Mouse (Mus musculus) liver, embryonic 13.5 days (tissue): ENCODE measurements around the gene Uty. TPM values are rescaled to one million over a fixed set of nuclear protein-coding genes. Genes with fewer than 3 reads are reported as not detected.

Experiments
- ATAC-seq: fragments of 200-750 bp; cut with Nextera tagmentation; 2 replicates; pipeline ENCODE4 v1.8.0; 2017; ENCODE audit warnings: low read depth, mild to moderate bottlenecking, moderate number of reproducible peaks, moderate library complexity
- DNase-seq: peaks from one replicate; pipeline ENCODE4 v3.0.0; 2022
- H3K27ac ChIP-seq: fragments of 300-500 bp; sonication (generic); 2 replicates; pipeline ENCODE4 v1.5.1; 2015; ENCODE audit warnings: moderate library complexity, mild to moderate bottlenecking, inconsistent platforms
- H3K27me3 ChIP-seq: fragments of 300-500 bp; sonication (generic); 2 replicates; pipeline ENCODE4 v1.6.1; 2015; ENCODE audit warnings: mild to moderate bottlenecking, inconsistent platforms
- H3K36me3 ChIP-seq: fragments of 300-500 bp; sonication (generic); 2 replicates; pipeline ENCODE4 v1.6.1; 2015; ENCODE audit warnings: mild to moderate bottlenecking, inconsistent platforms
- H3K4me1 ChIP-seq: fragments of 300-500 bp; sonication (generic); replicated peaks from 2 replicates; pipeline ENCODE4 v1.6.1; 2015; ENCODE audit warnings: inconsistent platforms
- H3K4me2 ChIP-seq: fragments of 300-500 bp; sonication (generic); 2 replicates; pipeline ENCODE4 v1.6.1; 2015; ENCODE audit warnings: inconsistent platforms, mild to moderate bottlenecking, moderate library complexity
- H3K4me3 ChIP-seq: fragments of 300-500 bp; sonication (generic); replicated peaks from 2 replicates; pipeline ENCODE4 v1.5.1; 2015; ENCODE audit warnings: mild to moderate bottlenecking, inconsistent platforms
- H3K9ac ChIP-seq: fragments of 300-500 bp; sonication (generic); 2 replicates; pipeline ENCODE4 v1.6.1; 2015; ENCODE audit warnings: mild to moderate bottlenecking, inconsistent platforms
- H3K9me3 ChIP-seq: fragments of 300-500 bp; sonication (generic); replicated peaks from 2 replicates; pipeline ENCODE4 v1.6.1; 2016; ENCODE audit warnings: inconsistent platforms
- WGBS: fragments of 180-500 bp; shearing (Covaris S2); methylation state at CpG from one replicate; pipeline ENCODE4 v1.1.7; 2015; ENCODE audit not compliant: insufficient replicate concordance; 5-methylcytosine and 5-hydroxymethylcytosine counted together
- polyA plus RNA-seq: library from polyadenylated mRNA; unstranded; fragments of >200 nt; fragmentation: Nextera tagmentation; extraction: Ambion mirVana; gene quantifications from 2 replicates; pipeline ENCODE4 v1.2.1, GENCODE M21; 2015

Uty gene
- polyA plus RNA-seq, result 4.6 and 5.0 TPM in 2 replicates

DNA sequence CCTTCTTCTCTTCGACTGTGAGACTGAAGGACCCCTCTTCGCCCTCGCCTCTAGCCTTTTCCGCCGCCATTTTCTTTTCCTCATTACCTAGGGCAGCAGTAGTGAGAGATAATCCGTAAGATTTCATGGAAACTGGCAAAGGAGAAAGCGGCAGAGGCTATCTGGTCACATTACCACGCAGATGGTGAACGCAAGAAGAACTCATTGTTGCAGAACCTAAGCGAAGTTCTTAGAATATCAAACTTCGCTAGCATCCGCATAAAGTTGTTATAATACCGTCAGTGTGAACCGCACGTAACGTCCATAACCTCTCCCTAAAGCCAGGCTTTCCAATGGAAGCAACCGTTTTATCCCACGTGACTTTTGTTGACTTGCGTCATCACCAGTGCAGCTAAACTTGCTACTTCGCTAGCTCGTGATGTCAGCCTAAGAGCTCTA lies at the start of gene Uty:
TSS of gene Uty (minus strand) at position 334 of the 438 bp plus-strand sequence.
- H3K9me3 ChIP-seq, result no peaks in the 10 kb centered on the region
- H3K4me3 ChIP-seq, result peak within 1 kb of the TSS; percentile 61
- WGBS, result 4% methylated on average over 18 of the region's 21 CpGs
- H3K36me3 ChIP-seq, result no peaks in the 10 kb centered on the region
- no peaks in the 10 kb centered on the region for H3K27me3 ChIP-seq
- peak; percentile 52 for DNase-seq
- peak within 1 kb of the TSS; percentile 45 for H3K4me2 ChIP-seq
- ATAC-seq, result peak; percentile 99
- H3K9ac ChIP-seq, result peak within 1 kb of the TSS; percentile 61
- peak within 1 kb of the TSS; percentile 70 for H3K27ac ChIP-seq
- H3K4me1 ChIP-seq, result no peaks in the 10 kb centered on the region

DNA sequence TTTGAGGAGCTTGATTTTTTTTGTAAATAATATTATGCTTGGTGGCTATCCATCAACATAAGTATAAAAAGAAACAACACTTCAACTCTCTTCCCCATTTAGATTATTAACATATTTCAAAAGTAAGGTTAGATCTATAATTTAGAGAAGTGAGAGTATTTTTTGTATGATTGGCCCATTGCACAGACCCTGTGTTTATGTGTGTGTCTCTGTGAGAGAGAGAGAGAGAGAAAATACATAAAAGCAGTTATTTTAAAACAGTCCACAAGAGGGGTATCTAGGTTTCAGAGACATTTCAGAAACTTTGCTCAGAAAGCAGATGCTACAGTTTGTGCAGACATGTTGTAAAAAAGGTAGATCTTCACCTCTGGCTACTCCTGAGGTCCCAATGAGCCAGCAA lies 48.1 kb upstream of the Uty start:
- Histone ChIP-seq H3K4me2 (no peak overlapping the region), H3K36me3 (no peaks in the 10 kb centered on the region), H3K4me3 (no peak overlapping the region), H3K27ac (no peak overlapping the region), H3K9me3 (no peaks in the 10 kb centered on the region), H3K9ac (no peak overlapping the region), H3K4me1 (no peaks in the 10 kb centered on the region), H3K27me3 (no peaks in the 10 kb centered on the region)
- no peak for ATAC-seq
- DNase-seq, result no peak

DNA sequence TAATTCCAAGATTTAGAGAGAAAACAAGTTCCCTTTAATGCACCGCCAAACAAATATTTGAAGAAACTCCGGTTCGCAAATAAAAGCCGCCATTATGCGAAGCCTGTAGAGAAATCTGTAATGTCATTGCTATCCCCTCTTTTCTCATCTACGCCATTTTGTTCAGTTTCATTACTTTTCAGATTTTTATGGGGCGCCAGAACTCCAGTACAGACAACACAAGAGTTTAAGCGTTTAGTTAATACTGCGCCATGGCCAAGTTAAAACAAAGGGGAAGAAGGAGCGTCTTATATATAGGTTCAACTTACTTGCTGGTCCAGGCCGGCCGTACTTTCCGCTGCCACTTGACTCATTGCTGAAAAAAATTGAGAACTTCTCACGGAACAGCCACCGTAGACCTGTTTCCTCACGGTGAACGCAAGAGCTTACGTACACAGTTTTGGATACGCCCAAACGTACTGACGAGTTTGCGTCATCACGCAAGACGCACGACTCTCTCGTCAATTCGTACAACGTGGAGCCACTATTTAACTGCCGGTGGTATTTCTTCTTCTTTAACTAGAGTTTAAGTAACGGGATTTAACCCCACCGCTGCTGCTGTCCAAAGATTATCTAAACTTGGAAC lies 40.7 kb upstream of the Uty start, which contains the start of gene Ddx3y:
TSS of gene Ddx3y (minus strand) at position 459 of the 625 bp plus-strand sequence.
- Histone ChIP-seq H3K4me3 (peak within 1 kb of the TSS; percentile 61), H3K4me2 (peak within 1 kb of the TSS; percentile 33; the same call in 1 of the 2 replicates), H3K36me3 (no peaks in the 10 kb centered on the region), H3K9me3 (no peaks in the 10 kb centered on the region), H3K4me1 (no peaks in the 10 kb centered on the region), H3K27ac (peak within 1 kb of the TSS; percentile 77), H3K9ac (peak within 1 kb of the TSS; percentile 68), H3K27me3 (no peaks in the 10 kb centered on the region)
- 3% methylated on average over 30 of the region's 31 CpGs for WGBS
- peak; percentile 35 for DNase-seq
- peak; percentile 98 for ATAC-seq

DNA sequence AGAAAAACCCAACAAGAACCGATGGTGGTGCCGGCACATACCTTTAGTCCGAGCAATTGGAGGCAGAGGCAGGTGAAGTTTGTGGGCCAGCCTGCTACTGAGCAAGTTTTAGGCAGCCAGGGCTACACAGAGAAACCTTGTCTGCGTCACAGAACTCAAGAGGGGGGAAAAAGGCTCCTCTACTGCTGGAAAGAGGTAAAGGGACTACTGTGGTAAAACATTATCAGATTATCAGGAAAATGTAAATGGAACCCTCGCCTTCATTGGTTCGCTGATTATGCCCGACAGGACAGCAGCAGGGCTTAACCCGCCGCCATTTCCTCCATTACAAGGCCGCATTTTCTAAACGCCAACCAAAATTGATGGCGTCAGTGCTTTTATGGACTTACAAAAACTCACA lies 40.2 kb upstream of the Uty start:
- H3K9ac ChIP-seq, result peak overlapping the region; percentile 68
- peak overlapping the region; percentile 77 for H3K27ac ChIP-seq
- H3K4me2 ChIP-seq, result peak overlapping the region; percentile 33; the same call in 1 of the 2 replicates
- no peaks in the 10 kb centered on the region for H3K36me3 ChIP-seq
- no peaks in the 10 kb centered on the region for H3K27me3 ChIP-seq
- WGBS, result 7% methylated on average over 12 of the region's 12 CpGs
- peak; percentile 82 for ATAC-seq
- H3K4me1 ChIP-seq, result no peaks in the 10 kb centered on the region
- peak; percentile 1 for DNase-seq
- H3K4me3 ChIP-seq, result peak overlapping the region; percentile 61
- no peaks in the 10 kb centered on the region for H3K9me3 ChIP-seq

DNA sequence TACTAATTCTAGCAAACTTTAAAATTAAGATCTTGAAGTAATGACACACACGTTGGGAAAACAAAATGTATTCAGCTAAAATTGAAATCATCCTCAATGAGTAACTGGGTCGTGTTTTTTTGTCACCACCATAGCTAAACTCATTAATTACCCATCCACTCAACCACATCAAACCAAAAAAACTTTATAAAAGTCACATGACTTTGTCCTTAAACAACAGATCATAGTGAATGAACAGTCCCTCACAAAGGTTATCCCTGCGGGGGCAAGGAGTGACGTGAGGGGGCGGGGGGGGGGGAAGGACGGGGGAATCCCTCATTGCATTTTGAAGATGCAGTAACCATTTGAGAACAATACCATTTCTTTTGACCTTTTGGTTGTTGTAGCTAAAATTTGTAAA lies 558 bp upstream of the Uty start:
- 52% methylated on average over 5 of the region's 6 CpGs for WGBS
- Histone ChIP-seq H3K36me3 (no peaks in the 10 kb centered on the region), H3K4me1 (no peaks in the 10 kb centered on the region), H3K27me3 (no peaks in the 10 kb centered on the region), H3K9ac (no peak overlapping the region), H3K4me3 (no peak overlapping the region), H3K27ac (no peak overlapping the region), H3K4me2 (peak overlapping the region; percentile 14; the same call in 1 of the 2 replicates), H3K9me3 (no peaks in the 10 kb centered on the region)
- DNase-seq, result no peak
- ATAC-seq, result no peak

DNA sequence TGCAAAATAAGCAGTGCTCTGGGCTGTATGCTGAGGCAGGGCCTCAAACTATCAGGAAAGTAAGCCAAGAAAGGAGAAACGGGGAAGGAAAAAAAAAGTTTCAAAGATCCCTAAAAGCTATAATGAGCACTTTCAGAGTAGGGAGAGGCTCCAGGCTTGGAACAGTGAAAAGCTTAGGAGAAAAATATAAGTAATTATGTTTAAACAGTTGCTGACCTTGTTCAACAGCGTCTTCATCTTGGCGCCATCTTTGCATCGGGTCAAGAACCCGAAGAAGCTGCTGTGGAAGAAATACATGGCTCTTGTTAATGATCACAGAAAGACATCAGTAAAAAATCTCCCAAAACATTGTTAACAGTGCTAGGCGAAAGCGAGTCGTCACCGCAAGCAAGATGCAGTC lies 619 bp downstream of the Uty start:
- H3K4me2 ChIP-seq, result peak overlapping the region; percentile 45
- no peak for DNase-seq

DNA sequence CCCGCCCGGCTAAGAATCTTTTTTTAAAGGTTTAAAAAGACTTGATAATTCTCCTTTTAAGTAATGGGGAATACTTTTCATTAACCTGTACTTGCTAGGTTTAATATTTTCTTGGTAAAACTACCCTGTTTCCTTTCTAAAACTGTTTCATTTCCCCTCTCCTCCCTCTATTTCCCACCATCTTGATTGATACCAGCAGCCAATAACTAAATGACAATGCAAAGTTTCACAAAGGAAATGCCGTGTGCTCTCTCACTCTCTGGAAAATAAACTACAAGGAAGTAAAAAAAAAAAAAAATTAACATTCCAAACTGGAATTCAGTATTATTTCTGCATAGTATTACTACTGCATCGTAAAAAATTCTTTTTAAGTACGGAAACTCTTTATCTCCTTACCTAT lies 1.1 kb downstream of the Uty start:
- H3K9ac ChIP-seq, result peak overlapping the region; percentile 61
- H3K9me3 ChIP-seq, result no peaks in the 10 kb centered on the region
- no peaks in the 10 kb centered on the region for H3K27me3 ChIP-seq
- H3K27ac ChIP-seq, result no peak overlapping the region
- no peaks in the 10 kb centered on the region for H3K36me3 ChIP-seq
- DNase-seq, result no peak
- peak overlapping the region; percentile 61 for H3K4me3 ChIP-seq
- H3K4me2 ChIP-seq, result peak overlapping the region; percentile 45; the same call in 1 of the 2 replicates
- WGBS, result 49% methylated on average over 5 of the region's 5 CpGs
- H3K4me1 ChIP-seq, result no peaks in the 10 kb centered on the region
- no peak for ATAC-seq

More for the DNA sequence above, 619 bp downstream of the Uty start:
- no peaks in the 10 kb centered on the region for H3K4me1 ChIP-seq
- H3K4me3 ChIP-seq, result peak overlapping the region; percentile 61
- no peaks in the 10 kb centered on the region for H3K9me3 ChIP-seq
- H3K9ac ChIP-seq, result peak overlapping the region; percentile 61
- H3K27ac ChIP-seq, result peak overlapping the region; percentile 70
- ATAC-seq, result peak; percentile 6; the same call in 1 of the 2 replicates
- H3K27me3 ChIP-seq, result no peaks in the 10 kb centered on the region
- WGBS, result 0% methylated on average over 9 of the region's 9 CpGs
- no peaks in the 10 kb centered on the region for H3K36me3 ChIP-seq

DNA sequence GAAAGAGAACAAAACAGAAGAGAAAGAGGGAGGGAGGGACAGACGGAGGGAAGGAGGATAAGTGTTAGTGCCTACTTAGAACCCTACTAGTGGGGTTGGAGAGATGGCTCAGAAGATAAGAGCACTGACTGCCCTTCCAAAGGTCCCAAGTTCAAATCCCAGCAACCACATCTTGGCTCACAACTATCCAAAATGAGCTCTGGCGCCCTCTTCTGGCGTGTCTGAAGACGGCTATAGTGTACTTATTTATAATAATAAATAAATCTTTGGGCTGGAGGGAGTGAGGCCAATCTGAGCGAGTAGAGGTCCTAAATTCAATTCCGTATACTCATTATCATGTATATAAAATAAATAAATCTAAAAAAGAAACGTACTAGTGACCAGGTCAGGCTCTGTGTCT lies 25.6 kb downstream of the Uty start:
- Histone ChIP-seq H3K4me3 (no peak overlapping the region), H3K9me3 (no peaks in the 10 kb centered on the region), H3K4me1 (no peaks in the 10 kb centered on the region), H3K36me3 (no peaks in the 10 kb centered on the region), H3K27ac (no peak overlapping the region), H3K9ac (no peak overlapping the region), H3K27me3 (no peaks in the 10 kb centered on the region), H3K4me2 (no peak overlapping the region)
- 70% methylated on average over 5 of the region's 7 CpGs for WGBS
- no peak for DNase-seq
- ATAC-seq, result no peak

DNA sequence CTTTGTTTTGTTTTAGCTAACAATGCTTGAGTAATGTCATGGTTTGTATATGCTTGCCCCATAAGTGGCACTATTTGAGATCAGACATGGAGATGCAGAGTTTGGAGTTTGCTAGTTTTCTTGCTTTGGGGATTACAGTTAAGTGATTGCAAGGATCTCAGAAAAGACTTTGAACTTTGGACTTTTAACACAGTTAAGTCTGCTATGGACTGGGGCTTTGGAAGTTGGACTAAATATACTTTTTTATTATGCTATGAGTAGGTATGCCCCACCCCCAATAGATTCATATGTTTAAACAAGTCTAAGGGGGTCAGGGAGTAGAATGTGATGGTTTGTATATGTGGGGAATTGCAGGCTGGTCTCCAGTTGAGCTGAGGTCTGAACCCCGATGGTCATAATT lies 67.1 kb downstream of the Uty start:
- no peak for ATAC-seq
- no peaks in the 10 kb centered on the region for H3K27me3 ChIP-seq
- 100% methylated on average over 1 of the region's 1 CpGs for WGBS
- no peaks in the 10 kb centered on the region for H3K9me3 ChIP-seq
- H3K36me3 ChIP-seq, result no peaks in the 10 kb centered on the region
- H3K4me3 ChIP-seq, result no peak overlapping the region
- H3K27ac ChIP-seq, result no peak overlapping the region
- DNase-seq, result no peak
- H3K4me2 ChIP-seq, result no peak overlapping the region
- H3K9ac ChIP-seq, result no peak overlapping the region
- no peaks in the 10 kb centered on the region for H3K4me1 ChIP-seq

DNA sequence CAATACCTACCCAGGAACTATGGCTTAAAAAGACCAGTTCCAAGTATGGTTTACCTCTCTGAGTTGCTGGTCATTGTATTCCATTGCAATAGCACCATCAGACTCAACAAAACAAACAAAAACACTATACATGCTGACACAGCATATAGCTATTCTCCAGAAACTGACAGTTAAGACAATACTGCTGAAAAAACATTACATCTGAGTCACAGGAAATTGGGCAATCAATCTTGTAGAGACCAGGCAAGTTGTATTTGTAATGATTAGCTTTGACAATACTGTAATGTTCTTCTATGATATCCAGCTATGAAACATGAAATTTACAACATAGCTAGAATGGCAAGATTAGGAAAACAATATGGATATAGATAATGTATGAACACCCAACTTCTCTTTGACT lies 82.5 kb downstream of the Uty start:
- Histone ChIP-seq H3K27ac (no peak overlapping the region), H3K9me3 (no peaks in the 10 kb centered on the region), H3K4me2 (no peak overlapping the region), H3K9ac (no peak overlapping the region), H3K27me3 (no peaks in the 10 kb centered on the region), H3K4me1 (no peaks in the 10 kb centered on the region), H3K36me3 (no peaks in the 10 kb centered on the region), H3K4me3 (no peak overlapping the region)
- DNase-seq, result no peak
- ATAC-seq, result no peak

DNA sequence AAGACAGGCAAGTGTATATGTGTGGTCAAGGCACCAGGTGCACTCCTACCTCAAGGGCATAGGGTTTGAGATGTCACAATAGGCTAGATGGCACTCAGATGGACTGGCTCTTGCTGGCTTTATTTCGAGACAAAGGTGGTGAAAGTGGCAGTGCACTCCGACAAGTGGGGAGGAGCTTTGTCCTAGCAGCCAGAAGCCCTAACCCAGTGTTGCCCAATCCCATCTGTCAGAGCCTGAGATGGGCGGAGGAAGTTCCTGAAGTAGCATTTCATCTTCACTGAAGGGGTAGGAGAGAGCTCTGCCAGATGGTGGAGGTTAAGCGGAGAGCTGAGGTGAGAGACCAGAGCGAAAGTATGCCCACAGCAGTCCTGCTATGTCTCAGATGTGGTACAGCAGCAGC lies 129.4 kb downstream of the Uty start:
- WGBS, result 84% methylated on average over 4 of the region's 5 CpGs
- H3K9ac ChIP-seq, result no peak overlapping the region
- DNase-seq, result no peak
- ATAC-seq, result no peak
- no peaks in the 10 kb centered on the region for H3K4me1 ChIP-seq
- H3K27ac ChIP-seq, result no peak overlapping the region
- H3K27me3 ChIP-seq, result no peaks in the 10 kb centered on the region
- no peak overlapping the region for H3K4me2 ChIP-seq
- H3K36me3 ChIP-seq, result no peaks in the 10 kb centered on the region
- no peak overlapping the region for H3K4me3 ChIP-seq
- no peaks in the 10 kb centered on the region for H3K9me3 ChIP-seq

DNA sequence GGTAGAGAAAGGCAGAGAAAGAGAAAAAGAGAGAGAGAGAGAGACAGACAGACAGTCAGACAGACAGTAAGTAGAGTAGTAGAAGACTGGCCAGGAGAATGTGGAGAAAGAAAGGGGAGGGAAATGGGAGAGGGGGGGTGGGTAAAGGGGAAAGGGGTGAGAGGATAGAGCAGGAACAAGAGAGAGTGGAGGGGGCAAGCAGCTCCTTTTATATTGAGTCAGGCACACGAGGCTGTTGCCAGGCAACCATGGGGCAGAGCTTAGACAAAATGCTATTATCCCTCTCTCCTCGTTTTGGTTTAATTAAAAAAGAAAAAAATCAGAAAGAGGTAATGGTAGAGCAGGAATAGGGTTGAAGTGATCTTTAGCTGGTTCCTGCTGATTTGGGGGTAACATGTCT lies 131.5 kb downstream of the Uty start:
- ATAC-seq (no peak), DNase-seq (no peak)
- Histone ChIP-seq H3K9ac (no peak overlapping the region), H3K9me3 (no peaks in the 10 kb centered on the region), H3K4me2 (no peak overlapping the region), H3K27ac (no peak overlapping the region), H3K27me3 (no peaks in the 10 kb centered on the region), H3K4me3 (no peak overlapping the region), H3K4me1 (no peaks in the 10 kb centered on the region), H3K36me3 (no peaks in the 10 kb centered on the region)
- 49% methylated on average over 2 of the region's 2 CpGs for WGBS
